In genomic region chr5:125226229-125226634, GRCm38 (mm10) we compare ENCODE assay signal across 9 mouse cellular contexts. TPM values are rescaled to one million over a fixed set of nuclear protein-coding genes. Genes with fewer than 3 reads are reported as not detected.
DNase-seq lines count a peak whose midpoint lies in the region; ATAC-seq and TF ChIP-seq lines count a peak whose summit lies in the region.
"Had no signal": no experiment of that assay in that cellular context is flagged by ENCODE, and none has a peak within 500 bp of the region (broad histone marks: within the 10 kb centered on the region; RNA-seq: fewer than 3 reads in every experiment).

No protein-coding gene starts in this region.

- H3K9ac ChIP-seq in stomach, postnatal 0 days (ENCODE audit: low read length), result no peak overlapping the region
- H3K9ac ChIP-seq: limb, embryonic 12.5 days had no signal

- H3K4me1 ChIP-seq in stomach, postnatal 0 days (replicated peaks; ENCODE audit: control insufficient read depth, insufficient read depth), result no peaks in the 10 kb centered on the region
- H3K4me1 ChIP-seq: limb, embryonic 12.5 days had no signal

- no peak; the same call in 1 of the 2 replicates for ATAC-seq in stomach, postnatal 0 days (ENCODE audit: low FRiP score, low TSS enrichment)

- no peak for TF ChIP-seq EP300 in stomach, postnatal 0 days (optimal IDR thresholded peaks at IDR 0.05)

- H3K36me3 ChIP-seq in stomach, postnatal 0 days (ENCODE audit: control insufficient read depth, insufficient read depth, low read length), result no peaks in the 10 kb centered on the region
- H3K36me3 ChIP-seq: limb, embryonic 12.5 days had no signal

- H3K27me3 ChIP-seq in stomach, postnatal 0 days (ENCODE audit: control insufficient read depth, insufficient read depth, low read length), result no peaks in the 10 kb centered on the region

- WGBS in stomach, postnatal 0 days, result 51% methylated on average over 12 of the region's 12 CpGs

- H3K4me2 ChIP-seq in stomach, postnatal 0 days (replicated peaks; ENCODE audit: low read depth), result no peak overlapping the region
- H3K4me2 ChIP-seq: limb, embryonic 12.5 days had no signal

- H3K4me3 ChIP-seq in stomach, postnatal 0 days (ENCODE audit: low read depth, low read length), result no peak overlapping the region
- H3K4me3 ChIP-seq: limb, embryonic 12.5 days had no signal

- peak; percentile 41 for DNase-seq in embryo, embryonic 10 days (ENCODE audit: low spot score)
- DNase-seq in embryo, embryonic 10.5 days (ENCODE audit: low spot score), result no peak
- peak; percentile 41 to 67 for DNase-seq in cerebellum, postnatal 25 days
- peak; percentile 74 for DNase-seq in gastrocnemius, postnatal 25 days
- DNase-seq in layer of hippocampus, adult 11-12 months (ENCODE audit: low spot score), result peak; percentile 89
- peak; percentile 68 for DNase-seq in lung, postnatal 10 days
- peak; percentile 37 for DNase-seq in stomach, postnatal 0 days (ENCODE audit: low spot score)
- DNase-seq in testis, postnatal 14 days (ENCODE audit: low spot score), result no peak

- no peaks in the 10 kb centered on the region for H3K9me3 ChIP-seq in stomach, postnatal 0 days (ENCODE audit: control insufficient read depth, low read length)

- H3K27ac ChIP-seq in stomach, postnatal 0 days (replicated peaks), result no peak overlapping the region
- H3K27ac ChIP-seq: limb, embryonic 12.5 days had no signal

- no peak for TF ChIP-seq CTCF in stomach, postnatal 0 days (IDR thresholded peaks at IDR 0.05; ENCODE audit: low read depth)

RNA-seq across cellular contexts. Expression of gene Ncor2, which starts 47.2 kb away (rescaled TPM):
- 100 to 1,000 TPM in 1 of 2 experiments, 10 to 100 TPM in 1; 92.7 to 108 TPM for total RNA-seq in gastrocnemius, postnatal 25 days (2021)
- polyA plus RNA-seq in stomach, postnatal 0 days (2015; fragmentation: Nextera tagmentation; extraction: Ambion mirVana), result 11.1 and 12.1 TPM in 2 replicates

Comparison
In these comparisons a context has a peak if more than half of its experiments do, and no peak if none do; other contexts are left out.
1. DNase-seq: peak in embryo, embryonic 10 days (single experiment), cerebellum, postnatal 25 days (2 of 2), gastrocnemius, postnatal 25 days (single experiment), layer of hippocampus, adult 11-12 months (single experiment), lung, postnatal 10 days (single experiment) and stomach, postnatal 0 days (single experiment); none in embryo, embryonic 10.5 days (single experiment) and testis, postnatal 14 days (single experiment).